Mouse (Mus musculus) frontal cortex, postnatal 36 days (tissue): ENCODE measurements around the gene Oasl1.
"Not testable (repeated sequence)": the region's sequence is repeated elsewhere in the genome, so short reads cannot be mapped to it uniquely, and the experiment has no call there.

Source experiments
- DNase-seq, 2 experiments: peaks; one replicate each; pipeline ENCODE4 v3.0.0; 2022; ENCODE audit warnings: low spot score in 2 of 2

Gene Oasl1

GRCm38 (mm10) chr5:114922998-114923473 lies at the start of gene Oasl1:
Gene Oasl1, plus strand, starts transcription at chr5:114923240.
- DNase-seq = no peak

GRCm38 (mm10) chr5:114875858-114876257 lies 47.2 kb upstream of the Oasl1 start:
- DNase-seq = no peak

GRCm38 (mm10) chr5:114876331-114876730 lies 46.7 kb upstream of the Oasl1 start:
- no peak for DNase-seq

- DNase-seq = no peak
Observed at GRCm38 (mm10) chr5:114877487-114877886, 45.6 kb upstream of the Oasl1 start.

GRCm38 (mm10) chr5:114879399-114879798 lies 43.6 kb upstream of the Oasl1 start:
- DNase-seq = no peak

GRCm38 (mm10) chr5:114882319-114882718 lies 40.7 kb upstream of the Oasl1 start:
- DNase-seq = not testable (repeated sequence)

- DNase-seq = no peak
Observed at GRCm38 (mm10) chr5:114883022-114883421, 40.0 kb upstream of the Oasl1 start.

- no peak for DNase-seq
Observed at GRCm38 (mm10) chr5:114886801-114887200, 36.2 kb upstream of the Oasl1 start.

GRCm38 (mm10) chr5:114888995-114889394 lies 34.0 kb upstream of the Oasl1 start:
- no peak for DNase-seq

GRCm38 (mm10) chr5:114895542-114895941 lies 27.5 kb upstream of the Oasl1 start:
- no peak for DNase-seq

- DNase-seq = no peak
Observed at GRCm38 (mm10) chr5:114896688-114897373, 26.2 kb upstream of the Oasl1 start, which contains the start of gene Oasl2. Gene Oasl2, plus strand, starts transcription at chr5:114896936.

GRCm38 (mm10) chr5:114897374-114897793 lies 25.7 kb upstream of the Oasl1 start:
- no peak for DNase-seq

- no peak for DNase-seq
Observed at GRCm38 (mm10) chr5:114898857-114899256, 24.2 kb upstream of the Oasl1 start.

GRCm38 (mm10) chr5:114902413-114902812 lies 20.6 kb upstream of the Oasl1 start:
- no peak for DNase-seq

- DNase-seq = no peak
Observed at GRCm38 (mm10) chr5:114908598-114909305, 14.3 kb upstream of the Oasl1 start.

- DNase-seq = no peak
Observed at GRCm38 (mm10) chr5:114913686-114914085, 9.4 kb upstream of the Oasl1 start.

- DNase-seq = peak; percentile 35 to 40
Observed at GRCm38 (mm10) chr5:114914855-114915254, 8.2 kb upstream of the Oasl1 start.

- no peak for DNase-seq
Observed at GRCm38 (mm10) chr5:114915854-114916253, 7.2 kb upstream of the Oasl1 start.

- no peak for DNase-seq
Observed at GRCm38 (mm10) chr5:114916777-114917176, 6.3 kb upstream of the Oasl1 start.

- not testable (repeated sequence) for DNase-seq
Observed at GRCm38 (mm10) chr5:114917357-114917756, 5.7 kb upstream of the Oasl1 start.

GRCm38 (mm10) chr5:114921551-114922365 lies 1.3 kb upstream of the Oasl1 start:
- peak in 1 of 2 experiments; percentile 16 for DNase-seq

GRCm38 (mm10) chr5:114922366-114922731 lies 691 bp upstream of the Oasl1 start:
- DNase-seq = no peak
